Mouse (Mus musculus) left cerebral cortex, adult 2 months (tissue): Measurements from ENCODE around the gene Bdnf. TPM values are rescaled to one million over a fixed set of nuclear protein-coding genes. Genes with fewer than 3 reads are reported as not detected.

Source experiments
- DNase-seq, 2 experiments: peaks; one replicate each; pipeline ENCODE4 v3.0.0; 2021 to 2022; ENCODE audit warnings: low spot score in 2 of 2, mixed read lengths in 1 of 2; ENCODE audit errors: extremely low spot score in 1 of 2
- H3K27ac ChIP-seq: fragments of 200-600 bp; 2 replicates; pipeline ENCODE4 v1.8.1; 2022
- H3K4me3 ChIP-seq: fragments of 200-600 bp; 2 replicates; pipeline ENCODE4 v1.8.1; 2022
- CTCF ChIP-seq: fragments of 200-600 bp; IDR thresholded peaks from 2 replicates; pipeline ENCODE4 v1.8.1; 2022; ENCODE audit warnings: antibody characterized with exemption, mild to moderate bottlenecking, moderate library complexity
- intact Hi-C: fragments of 180-260 bp; cut with DNase I; formaldehyde crosslinking; loops from one replicate; pipeline ENCODE4 v1.15.1; 2025
- total RNA-seq, 2 experiments: library from RNA; stranded (reverse); gene quantifications; 2 replicates each; pipeline ENCODE4 v1.2.3; 2021

The Bdnf gene
- total RNA-seq, 2 experiments from 2014 or later = 35.5 to 39.3 TPM

GRCm38 (mm10) chr2:109709346-109709745 lies 34.8 kb downstream of the Bdnf start:
- Histone ChIP-seq H3K27ac (no peak overlapping the region), H3K4me3 (no peak overlapping the region)
- intact Hi-C loops = no loop called here
- DNase-seq = no peak
- TF ChIP-seq CTCF = no peak

DNA sequence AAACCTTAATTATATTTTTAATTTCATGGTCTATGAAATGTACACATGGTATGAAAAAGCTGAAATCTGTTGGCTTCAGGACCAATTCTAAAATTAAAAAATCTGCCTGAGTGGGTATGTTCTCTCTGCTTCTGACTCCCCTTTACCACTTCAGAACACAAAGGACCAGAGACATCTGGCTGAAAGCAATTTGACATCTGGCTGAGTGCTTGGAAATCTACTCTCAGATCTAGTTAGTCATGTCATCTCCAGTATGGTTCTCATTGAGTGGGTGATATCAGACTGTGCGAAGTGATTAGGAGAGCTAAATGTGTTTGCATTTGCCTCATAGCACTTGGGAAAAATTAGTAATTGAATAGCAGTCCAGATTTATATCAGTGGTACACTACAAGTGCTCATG lies 36.5 kb downstream of the Bdnf start:
- no peak for TF ChIP-seq CTCF
- DNase-seq = no peak
- Histone ChIP-seq H3K4me3 (no peak overlapping the region), H3K27ac (no peak overlapping the region)
- intact Hi-C loops = no loop called here

- no peak overlapping the region for H3K27ac ChIP-seq
- intact Hi-C loops = no loop called here
- no peak for TF ChIP-seq CTCF
- H3K4me3 ChIP-seq = no peak overlapping the region
- no peak for DNase-seq
Observed at GRCm38 (mm10) chr2:109725261-109725660, 50.8 kb downstream of the Bdnf start.

GRCm38 (mm10) chr2:109725831-109726230 lies 51.3 kb downstream of the Bdnf start:
- intact Hi-C loops = no loop called here
- H3K27ac ChIP-seq = no peak overlapping the region
- no peak overlapping the region for H3K4me3 ChIP-seq
- TF ChIP-seq CTCF = no peak
- no peak for DNase-seq

GRCm38 (mm10) chr2:109729221-109729620 lies 54.7 kb downstream of the Bdnf start:
- intact Hi-C loops = no loop called here
- H3K27ac ChIP-seq = no peak overlapping the region
- TF ChIP-seq CTCF = no peak
- DNase-seq = no peak
- no peak overlapping the region for H3K4me3 ChIP-seq

DNA sequence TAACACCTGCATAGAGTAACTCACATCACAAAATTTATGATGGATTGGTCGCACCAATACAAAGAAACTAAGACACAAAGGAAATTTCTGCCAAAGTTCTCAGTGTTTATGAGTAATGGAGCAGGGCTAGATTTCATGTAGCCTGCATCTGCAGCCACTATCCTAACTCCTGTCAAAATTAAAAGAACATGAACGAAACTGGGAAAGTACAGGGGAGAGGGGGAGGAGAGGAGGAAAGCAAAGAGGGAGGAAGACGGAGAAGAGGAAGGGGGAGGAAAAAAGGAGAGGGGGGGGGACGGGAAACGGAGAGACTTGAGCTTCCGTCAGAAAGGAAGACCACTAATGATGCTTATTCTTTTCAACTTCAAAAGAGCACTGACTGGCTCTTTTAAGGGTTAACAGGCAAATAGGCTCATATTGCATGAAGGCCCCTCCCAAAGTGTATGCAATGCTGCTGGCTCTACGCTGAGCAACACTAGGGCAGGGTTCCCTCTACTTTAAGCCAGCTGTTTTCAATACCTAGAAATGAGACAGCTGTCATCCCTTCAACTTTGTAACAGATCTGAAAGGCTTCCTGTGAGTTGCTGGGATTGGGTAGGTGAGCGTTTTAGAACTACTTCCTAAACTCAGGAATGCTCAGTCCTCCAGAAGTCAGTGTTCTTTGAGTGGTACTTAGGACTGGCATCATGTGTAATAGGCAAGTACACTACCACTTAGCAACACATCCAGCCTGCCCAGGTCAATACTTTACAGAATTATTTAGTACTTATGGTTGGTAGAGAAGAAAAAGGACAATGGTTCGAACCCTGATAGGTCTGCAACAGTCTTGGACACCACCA lies 58.9 kb downstream of the Bdnf start:
- intact Hi-C loops = no loop called here
- Histone ChIP-seq H3K4me3 (no peak overlapping the region), H3K27ac (no peak overlapping the region)
- DNase-seq = no peak
- no peak for TF ChIP-seq CTCF

- no peak overlapping the region for H3K27ac ChIP-seq
- no peak for DNase-seq
- intact Hi-C loops = no loop called here
- no peak for TF ChIP-seq CTCF
- no peak overlapping the region for H3K4me3 ChIP-seq
Observed at GRCm38 (mm10) chr2:109734228-109734627, 59.7 kb downstream of the Bdnf start.

- Histone ChIP-seq H3K27ac (no peak overlapping the region), H3K4me3 (no peak overlapping the region)
- intact Hi-C loops = no loop called here
- no peak for TF ChIP-seq CTCF
- DNase-seq = no peak
Observed at GRCm38 (mm10) chr2:109734666-109735065, 60.2 kb downstream of the Bdnf start.

GRCm38 (mm10) chr2:109735347-109735746 lies 60.8 kb downstream of the Bdnf start:
- Histone ChIP-seq H3K4me3 (no peak overlapping the region), H3K27ac (no peak overlapping the region)
- intact Hi-C loops = no loop called here
- DNase-seq = no peak
- TF ChIP-seq CTCF = no peak

GRCm38 (mm10) chr2:109736306-109736705 lies 61.8 kb downstream of the Bdnf start:
- intact Hi-C loops = no loop called here
- no peak for TF ChIP-seq CTCF
- no peak overlapping the region for H3K4me3 ChIP-seq
- H3K27ac ChIP-seq = no peak overlapping the region
- DNase-seq = no peak

DNA sequence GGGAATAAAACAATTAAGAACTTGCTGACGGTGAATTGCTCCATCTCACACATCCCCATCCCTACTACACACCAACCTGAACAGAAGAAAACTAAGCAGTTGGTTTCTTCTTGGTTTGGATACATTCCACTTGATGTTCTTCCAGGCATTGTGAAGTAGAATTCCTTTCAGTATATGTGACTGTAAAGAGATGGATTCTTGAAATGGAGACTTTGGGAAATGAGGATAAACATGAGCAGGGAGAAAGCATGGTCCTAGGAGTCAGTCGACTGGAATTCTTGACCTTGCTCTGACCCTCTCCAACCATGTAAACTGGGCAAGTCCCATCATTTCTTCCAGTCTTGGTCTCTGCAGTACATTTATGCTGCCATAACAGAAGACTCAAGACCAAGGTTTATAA lies 63.8 kb downstream of the Bdnf start:
- H3K4me3 ChIP-seq = no peak overlapping the region
- H3K27ac ChIP-seq = no peak overlapping the region
- TF ChIP-seq CTCF = no peak
- intact Hi-C loops = no loop called here
- no peak for DNase-seq

DNA sequence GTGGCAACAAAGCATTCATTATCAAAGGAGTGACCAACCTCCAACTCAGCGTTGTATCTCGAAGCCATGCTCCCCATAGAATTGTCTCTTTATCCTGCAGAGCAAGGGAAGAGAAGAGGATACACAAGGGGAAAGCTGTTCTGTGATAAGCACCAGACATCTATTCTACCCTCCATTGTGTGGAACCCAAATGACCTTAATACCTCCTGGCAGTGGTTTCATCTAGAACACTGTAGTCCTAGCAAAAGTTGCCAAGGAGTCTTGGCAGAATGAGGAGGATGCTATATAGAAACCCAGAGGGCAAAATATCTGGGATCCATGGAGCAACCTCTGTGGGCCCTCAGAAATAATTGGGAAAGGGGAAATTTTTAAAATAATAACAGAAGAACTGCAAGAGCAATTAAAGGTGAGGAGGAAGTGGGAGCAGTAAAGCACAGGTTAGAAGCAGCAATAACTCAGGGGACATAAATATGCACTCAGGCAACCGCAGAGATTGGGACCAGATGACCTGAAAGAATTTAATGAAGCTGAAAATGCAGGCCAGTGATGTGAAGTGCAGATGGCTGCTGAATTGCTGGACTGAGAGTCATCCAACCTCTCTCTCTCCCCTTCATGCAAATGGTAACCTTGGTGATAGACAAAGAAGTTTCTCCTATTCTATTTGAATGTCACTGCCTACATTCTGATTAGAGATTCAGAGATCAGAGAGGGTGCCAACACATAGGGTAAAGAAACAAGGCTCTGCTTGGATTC lies 68.9 kb downstream of the Bdnf start:
- DNase-seq = no peak
- Histone ChIP-seq H3K27ac (no peak overlapping the region), H3K4me3 (no peak overlapping the region)
- no peak for TF ChIP-seq CTCF
- intact Hi-C loops = no loop called here

GRCm38 (mm10) chr2:109746223-109746622 lies 71.7 kb downstream of the Bdnf start:
- intact Hi-C loops = no loop called here
- no peak for TF ChIP-seq CTCF
- H3K4me3 ChIP-seq = no peak overlapping the region
- DNase-seq = no peak
- H3K27ac ChIP-seq = no peak overlapping the region
